Mouse (Mus musculus): Measurements from ENCODE around the gene Med21. TPM values are rescaled to one million over a fixed set of nuclear protein-coding genes. Genes with fewer than 3 reads are reported as not detected.
A peak's percentile ranks its signal among the peaks of the same experiment; 100 is the strongest.

Gene Med21
- polyA plus RNA-seq, 1 experiment from 2014 or later = 57.6 TPM

GRCm38 (mm10) chr6:146678136-146679070 is 36.1 kb downstream of the Med21 start:
- 36% methylated on average over 10 of the region's 10 CpGs for WGBS (ENCODE audit: insufficient replicate concordance)
- no peaks in the 10 kb centered on the region for H3K27me3 ChIP-seq
- no peak overlapping the region for H3K27ac ChIP-seq (replicated peaks)
- no peaks in the 10 kb centered on the region for H3K9me3 ChIP-seq (replicated peaks)
- H3K4me3 ChIP-seq (replicated peaks) = no peak overlapping the region
- no peak for ATAC-seq (ENCODE audit: insufficient read depth)
- H3K4me2 ChIP-seq = no peak overlapping the region
- H3K4me1 ChIP-seq (replicated peaks) = no peaks in the 10 kb centered on the region
- H3K9ac ChIP-seq = no peak overlapping the region
- no peaks in the 10 kb centered on the region for H3K36me3 ChIP-seq (replicated peaks)

- Histone ChIP-seq H3K4me2 (no peak overlapping the region), H3K9ac (no peak overlapping the region), H3K4me1 (replicated peaks) (0 out of 2 replicates have a peak, but pooled peaks cover 5% of the 10 kb centered on the region), H3K9me3 (replicated peaks) (no peaks in the 10 kb centered on the region), H3K36me3 (replicated peaks) (no peaks in the 10 kb centered on the region), H3K4me3 (replicated peaks) (no peak overlapping the region), H3K27me3 (no peaks in the 10 kb centered on the region), H3K27ac (replicated peaks) (no peak overlapping the region)
- 62% methylated on average over 4 of the region's 4 CpGs for WGBS (ENCODE audit: insufficient replicate concordance)
- no peak for ATAC-seq (ENCODE audit: insufficient read depth)
These were observed 41.5 kb downstream of the Med21 start for GRCm38 (mm10) chr6:146683881-146684280.

- Histone ChIP-seq H3K4me3 (replicated peaks) (no peak overlapping the region), H3K9me3 (replicated peaks) (no peaks in the 10 kb centered on the region), H3K27ac (replicated peaks) (no peak overlapping the region), H3K4me2 (peak overlapping the region; percentile 32; the same call in 1 of the 2 replicates), H3K4me1 (replicated peaks) (0 out of 2 replicates have a peak, but pooled peaks cover 5% of the 10 kb centered on the region), H3K9ac (no peak overlapping the region), H3K27me3 (no peaks in the 10 kb centered on the region), H3K36me3 (replicated peaks) (no peaks in the 10 kb centered on the region)
- ATAC-seq (ENCODE audit: insufficient read depth) = no peak
- WGBS (ENCODE audit: insufficient replicate concordance) = 57% methylated on average over 17 of the region's 17 CpGs
These were observed 43.5 kb downstream of the Med21 start for GRCm38 (mm10) chr6:146685781-146686308.

GRCm38 (mm10) chr6:146686463-146687196 is 44.3 kb downstream of the Med21 start:
- 0 out of 2 replicates have a peak, but pooled peaks cover 5% of the 10 kb centered on the region for H3K4me1 ChIP-seq (replicated peaks)
- no peak for ATAC-seq (ENCODE audit: insufficient read depth)
- H3K9ac ChIP-seq = no peak overlapping the region
- no peaks in the 10 kb centered on the region for H3K27me3 ChIP-seq
- H3K9me3 ChIP-seq (replicated peaks) = no peaks in the 10 kb centered on the region
- no peaks in the 10 kb centered on the region for H3K36me3 ChIP-seq (replicated peaks)
- no peak overlapping the region for H3K4me3 ChIP-seq (replicated peaks)
- H3K4me2 ChIP-seq = no peak overlapping the region
- no peak overlapping the region for H3K27ac ChIP-seq (replicated peaks)
- 34% methylated on average over 5 of the region's 5 CpGs for WGBS (ENCODE audit: insufficient replicate concordance)

GRCm38 (mm10) chr6:146688010-146688409 is 45.7 kb downstream of the Med21 start:
- no peak for ATAC-seq (ENCODE audit: insufficient read depth)
- H3K4me3 ChIP-seq (replicated peaks) = no peak overlapping the region
- 65% methylated on average over 7 of the region's 7 CpGs for WGBS (ENCODE audit: insufficient replicate concordance)

GRCm38 (mm10) chr6:146688861-146689260 is 46.5 kb downstream of the Med21 start:
- 71% methylated on average over 5 of the region's 5 CpGs for WGBS (ENCODE audit: insufficient replicate concordance)
- no peaks in the 10 kb centered on the region for H3K36me3 ChIP-seq (replicated peaks)

More at GRCm38 (mm10) chr6:146688010-146688409, 45.7 kb downstream of the Med21 start:
- H3K27ac ChIP-seq (replicated peaks) = no peak overlapping the region
- no peaks in the 10 kb centered on the region for H3K36me3 ChIP-seq (replicated peaks)
- no peaks in the 10 kb centered on the region for H3K27me3 ChIP-seq
- H3K4me2 ChIP-seq = no peak overlapping the region
- 0 out of 2 replicates have a peak, but pooled peaks cover 5% of the 10 kb centered on the region for H3K4me1 ChIP-seq (replicated peaks)
- H3K9me3 ChIP-seq (replicated peaks) = no peaks in the 10 kb centered on the region
- no peak overlapping the region for H3K9ac ChIP-seq

GRCm38 (mm10) chr6:146697767-146698166 is 55.4 kb downstream of the Med21 start:
- Histone ChIP-seq H3K9me3 (replicated peaks) (no peaks in the 10 kb centered on the region), H3K9ac (no peak overlapping the region), H3K4me2 (no peak overlapping the region), H3K4me3 (replicated peaks) (no peak overlapping the region), H3K27me3 (no peaks in the 10 kb centered on the region), H3K4me1 (replicated peaks) (no peaks in the 10 kb centered on the region), H3K27ac (replicated peaks) (no peak overlapping the region), H3K36me3 (replicated peaks) (no peaks in the 10 kb centered on the region)
- 58% methylated on average over 5 of the region's 5 CpGs for WGBS (ENCODE audit: insufficient replicate concordance)
- no peak for ATAC-seq (ENCODE audit: insufficient read depth)

More at GRCm38 (mm10) chr6:146688861-146689260, 46.5 kb downstream of the Med21 start:
- ATAC-seq (ENCODE audit: insufficient read depth) = no peak
- no peak overlapping the region for H3K27ac ChIP-seq (replicated peaks)
- H3K27me3 ChIP-seq = no peaks in the 10 kb centered on the region
- no peaks in the 10 kb centered on the region for H3K9me3 ChIP-seq (replicated peaks)
- H3K4me1 ChIP-seq (replicated peaks) = 0 out of 2 replicates have a peak, but pooled peaks cover 5% of the 10 kb centered on the region
- H3K9ac ChIP-seq = no peak overlapping the region
- H3K4me3 ChIP-seq (replicated peaks) = no peak overlapping the region
- no peak overlapping the region for H3K4me2 ChIP-seq

GRCm38 (mm10) chr6:146698376-146698775 is 56.0 kb downstream of the Med21 start:
- Histone ChIP-seq H3K9ac (no peak overlapping the region), H3K9me3 (replicated peaks) (no peaks in the 10 kb centered on the region), H3K36me3 (replicated peaks) (no peaks in the 10 kb centered on the region), H3K4me3 (replicated peaks) (no peak overlapping the region), H3K4me2 (no peak overlapping the region), H3K4me1 (replicated peaks) (no peaks in the 10 kb centered on the region), H3K27me3 (no peaks in the 10 kb centered on the region), H3K27ac (replicated peaks) (no peak overlapping the region)
- ATAC-seq (ENCODE audit: insufficient read depth) = no peak
- 74% methylated on average over 4 of the region's 4 CpGs for WGBS (ENCODE audit: insufficient replicate concordance)

Other genes with a start within 250 kb of the Med21 start
- 4.2 and 5.4 TPM in 2 replicates for gene Itpr2, start 140.3 kb upstream of the Med21 start, polyA plus RNA-seq (2015; fragmentation: Nextera tagmentation; extraction: Ambion mirVana)
- 81.0 and 83.4 TPM in 2 replicates for gene Fgfr1op2, start 65.3 kb upstream of the Med21 start, polyA plus RNA-seq (2015; fragmentation: Nextera tagmentation; extraction: Ambion mirVana)
- 29.4 and 30.3 TPM in 2 replicates for gene Ints13, start 64.7 kb upstream of the Med21 start, polyA plus RNA-seq (2015; fragmentation: Nextera tagmentation; extraction: Ambion mirVana)
- gene Tm7sf3, start 277 bp downstream of the Med21 start, polyA plus RNA-seq (2015; fragmentation: Nextera tagmentation; extraction: Ambion mirVana) = 24.3 and 25.2 TPM in 2 replicates
- 3.8 and 4.5 TPM in 2 replicates for gene Stk38l, start 82.4 kb downstream of the Med21 start, polyA plus RNA-seq (2015; fragmentation: Nextera tagmentation; extraction: Ambion mirVana)
- 0.43 and 0.70 TPM in 2 replicates for gene Arntl2, start 153.5 kb downstream of the Med21 start, polyA plus RNA-seq (2015; fragmentation: Nextera tagmentation; extraction: Ambion mirVana)
- gene Smco2, start 207.6 kb downstream of the Med21 start, polyA plus RNA-seq (2015; fragmentation: Nextera tagmentation; extraction: Ambion mirVana) = not detected in 2 replicates
- gene Ppfibp1, start 245.9 kb downstream of the Med21 start, polyA plus RNA-seq (2015; fragmentation: Nextera tagmentation; extraction: Ambion mirVana) = 9.7 and 10.0 TPM in 2 replicates

Data from liver, embryonic 15.5 days (tissue).